Mouse (Mus musculus) erythroblast, embryonic 14.5 days (primary cell): Measurements from ENCODE around the gene Chchd5.

Experiments used
- GATA1 ChIP-seq: IDR thresholded peaks from 2 replicates; pipeline ENCODE4 v1.6.1; 2012; ENCODE audit warnings: low read length, inconsistent platforms, mixed read lengths
- TAL1 ChIP-seq: IDR thresholded peaks from 3 replicates; pipeline ENCODE4 v1.6.1; 2012; ENCODE audit warnings: low read length, inconsistent platforms, mixed read lengths

GRCm38 (mm10) chr2:129176676-129177420 lies 47.3 kb downstream of the Chchd5 start:
- no peak for TF ChIP-seq GATA1
- no peak for TF ChIP-seq TAL1
